Mouse (Mus musculus) liver, embryonic 15.5 days (tissue): ENCODE data around the gene Setmar. TPM values are rescaled to one million over a fixed set of nuclear protein-coding genes. Genes with fewer than 3 reads are reported as not detected.
A peak's percentile ranks its signal among the peaks of the same experiment; 100 is the strongest.

ENCODE experiments used
- ATAC-seq: fragments of 200-750 bp; cut with Nextera tagmentation; 2 replicates; pipeline ENCODE4 v1.8.0; 2017; ENCODE audit warnings: moderate number of reproducible peaks, mild to moderate bottlenecking, moderate library complexity; ENCODE audit not compliant: insufficient read depth
- H3K27ac ChIP-seq: fragments of 300-500 bp; sonication (generic); replicated peaks from 2 replicates; pipeline ENCODE4 v1.5.1; 2015; ENCODE audit warnings: mild to moderate bottlenecking, inconsistent platforms
- H3K27me3 ChIP-seq: fragments of 300-500 bp; sonication (generic); 2 replicates; pipeline ENCODE4 v1.6.1; 2015; ENCODE audit warnings: mild to moderate bottlenecking, inconsistent platforms
- H3K36me3 ChIP-seq: fragments of 300-500 bp; sonication (generic); replicated peaks from 2 replicates; pipeline ENCODE4 v1.6.1; 2015; ENCODE audit warnings: moderate library complexity, mild to moderate bottlenecking, inconsistent platforms
- H3K4me1 ChIP-seq: fragments of 300-500 bp; sonication (generic); replicated peaks from 2 replicates; pipeline ENCODE4 v1.6.1; 2015; ENCODE audit warnings: inconsistent platforms
- H3K4me2 ChIP-seq: fragments of 300-500 bp; sonication (generic); 2 replicates; pipeline ENCODE4 v1.6.1; 2015; ENCODE audit warnings: moderate library complexity, mild to moderate bottlenecking, inconsistent platforms
- H3K4me3 ChIP-seq: fragments of 300-500 bp; sonication (generic); replicated peaks from 2 replicates; pipeline ENCODE4 v1.5.1; 2015; ENCODE audit warnings: mild to moderate bottlenecking, inconsistent platforms
- H3K9ac ChIP-seq: fragments of 300-500 bp; sonication (generic); 2 replicates; pipeline ENCODE4 v1.6.1; 2015; ENCODE audit warnings: moderate library complexity, mild to moderate bottlenecking, inconsistent platforms
- H3K9me3 ChIP-seq: fragments of 300-500 bp; sonication (generic); replicated peaks from 2 replicates; pipeline ENCODE4 v1.6.1; 2016; ENCODE audit warnings: inconsistent platforms
- WGBS: fragments of 180-500 bp; shearing (Covaris S2); methylation state at CpG from one replicate; pipeline ENCODE4 v1.1.7; 2015; ENCODE audit warnings: mixed read lengths; ENCODE audit not compliant: insufficient replicate concordance; 5-methylcytosine and 5-hydroxymethylcytosine counted together
- polyA plus RNA-seq: library from polyadenylated mRNA; unstranded; fragments of >200 nt; fragmentation: Nextera tagmentation; extraction: Ambion mirVana; gene quantifications from 2 replicates; pipeline ENCODE4 v1.2.1, GENCODE M21; 2015

The Setmar gene
- polyA plus RNA-seq, 1 experiment from 2014 or later = 1.7 TPM

- Histone ChIP-seq H3K27ac (no peak overlapping the region), H3K9me3 (no peaks in the 10 kb centered on the region), H3K4me1 (no peaks in the 10 kb centered on the region), H3K9ac (no peak overlapping the region), H3K36me3 (no peaks in the 10 kb centered on the region), H3K4me2 (no peak overlapping the region), H3K27me3 (no peaks in the 10 kb centered on the region), H3K4me3 (no peak overlapping the region)
- WGBS = 73% methylated on average over 7 of the region's 7 CpGs
- ATAC-seq = no peak
These were observed 11.0 kb downstream of the Setmar start for GRCm38 (mm10) chr6:108075857-108076256.

- no peaks in the 10 kb centered on the region for H3K36me3 ChIP-seq
- no peaks in the 10 kb centered on the region for H3K27me3 ChIP-seq
- H3K27ac ChIP-seq = no peak overlapping the region
- no peak overlapping the region for H3K9ac ChIP-seq
- H3K9me3 ChIP-seq = no peaks in the 10 kb centered on the region
- H3K4me3 ChIP-seq = no peak overlapping the region
- H3K4me2 ChIP-seq = no peak overlapping the region
- ATAC-seq = no peak
- WGBS = 50% methylated on average over 1 of the region's 1 CpGs
- H3K4me1 ChIP-seq = no peaks in the 10 kb centered on the region
These were observed 26.5 kb downstream of the Setmar start for GRCm38 (mm10) chr6:108091296-108091695.

- Histone ChIP-seq H3K4me1 (no peaks in the 10 kb centered on the region), H3K36me3 (no peaks in the 10 kb centered on the region), H3K27ac (no peak overlapping the region), H3K4me3 (no peak overlapping the region), H3K4me2 (no peak overlapping the region), H3K27me3 (no peaks in the 10 kb centered on the region), H3K9ac (no peak overlapping the region), H3K9me3 (no peaks in the 10 kb centered on the region)
- ATAC-seq = no peak
- 65% methylated on average over 3 of the region's 3 CpGs for WGBS
These were observed 27.8 kb downstream of the Setmar start for GRCm38 (mm10) chr6:108092646-108093045.

- no peak overlapping the region for H3K9ac ChIP-seq
- H3K9me3 ChIP-seq = no peaks in the 10 kb centered on the region
- H3K4me1 ChIP-seq = no peaks in the 10 kb centered on the region
- H3K4me2 ChIP-seq = no peak overlapping the region
- ATAC-seq = no peak
- H3K4me3 ChIP-seq = no peak overlapping the region
- WGBS = 60% methylated on average over 3 of the region's 3 CpGs
- no peaks in the 10 kb centered on the region for H3K27me3 ChIP-seq
- H3K27ac ChIP-seq = no peak overlapping the region
- H3K36me3 ChIP-seq = no peaks in the 10 kb centered on the region
These were observed 28.6 kb downstream of the Setmar start for GRCm38 (mm10) chr6:108093449-108093848.

GRCm38 (mm10) chr6:108095445-108095844, 30.6 kb downstream of the Setmar start:
- Histone ChIP-seq H3K4me2 (no peak overlapping the region), H3K9ac (no peak overlapping the region), H3K4me1 (no peaks in the 10 kb centered on the region), H3K36me3 (no peaks in the 10 kb centered on the region), H3K27me3 (no peaks in the 10 kb centered on the region), H3K27ac (no peak overlapping the region), H3K4me3 (no peak overlapping the region), H3K9me3 (no peaks in the 10 kb centered on the region)
- no peak for ATAC-seq
- 71% methylated on average over 5 of the region's 5 CpGs for WGBS

GRCm38 (mm10) chr6:108098171-108098845, 33.5 kb downstream of the Setmar start:
- Histone ChIP-seq H3K9ac (no peak overlapping the region), H3K4me3 (no peak overlapping the region), H3K36me3 (no peaks in the 10 kb centered on the region), H3K27ac (no peak overlapping the region), H3K27me3 (no peaks in the 10 kb centered on the region), H3K4me1 (0 out of 2 replicates have a peak, but pooled peaks cover 4% of the 10 kb centered on the region), H3K9me3 (no peaks in the 10 kb centered on the region), H3K4me2 (no peak overlapping the region)
- no peak for ATAC-seq
- WGBS = 6% methylated on average over 9 of the region's 9 CpGs

- Histone ChIP-seq H3K4me3 (no peak overlapping the region), H3K27me3 (no peaks in the 10 kb centered on the region), H3K27ac (no peak overlapping the region), H3K4me2 (no peak overlapping the region), H3K4me1 (0 out of 2 replicates have a peak, but pooled peaks cover 6% of the 10 kb centered on the region), H3K36me3 (no peaks in the 10 kb centered on the region), H3K9ac (no peak overlapping the region), H3K9me3 (no peaks in the 10 kb centered on the region)
- ATAC-seq = no peak
- WGBS = 61% methylated on average over 3 of the region's 3 CpGs
These were observed 34.0 kb downstream of the Setmar start for GRCm38 (mm10) chr6:108098846-108099217.

- 0 out of 2 replicates have a peak, but pooled peaks cover 6% of the 10 kb centered on the region for H3K4me1 ChIP-seq
- WGBS = 70% methylated on average over 10 of the region's 10 CpGs
- peak; percentile 52 for ATAC-seq
- H3K27ac ChIP-seq = 0 out of 2 replicates have a peak overlapping the region, but pooled peaks have one; percentile 24
- no peak overlapping the region for H3K4me2 ChIP-seq
- no peaks in the 10 kb centered on the region for H3K9me3 ChIP-seq
- H3K36me3 ChIP-seq = no peaks in the 10 kb centered on the region
- H3K27me3 ChIP-seq = no peaks in the 10 kb centered on the region
- H3K9ac ChIP-seq = no peak overlapping the region
- no peak overlapping the region for H3K4me3 ChIP-seq
These were observed 37.3 kb downstream of the Setmar start for GRCm38 (mm10) chr6:108101936-108102830.

GRCm38 (mm10) chr6:108107376-108107775, 42.5 kb downstream of the Setmar start:
- Histone ChIP-seq H3K4me3 (no peak overlapping the region), H3K36me3 (no peaks in the 10 kb centered on the region), H3K27me3 (no peaks in the 10 kb centered on the region), H3K9ac (no peak overlapping the region), H3K4me1 (0 out of 2 replicates have a peak, but pooled peaks cover 6% of the 10 kb centered on the region), H3K27ac (no peak overlapping the region), H3K4me2 (no peak overlapping the region), H3K9me3 (no peaks in the 10 kb centered on the region)
- ATAC-seq = no peak

GRCm38 (mm10) chr6:108110336-108110735, 45.5 kb downstream of the Setmar start:
- no peak overlapping the region for H3K4me2 ChIP-seq
- no peak overlapping the region for H3K27ac ChIP-seq
- no peak overlapping the region for H3K4me3 ChIP-seq
- no peaks in the 10 kb centered on the region for H3K9me3 ChIP-seq
- no peak for ATAC-seq
- H3K9ac ChIP-seq = no peak overlapping the region
- WGBS = 56% methylated on average over 4 of the region's 4 CpGs
- no peaks in the 10 kb centered on the region for H3K27me3 ChIP-seq
- no peaks in the 10 kb centered on the region for H3K36me3 ChIP-seq
- H3K4me1 ChIP-seq = no peaks in the 10 kb centered on the region

- no peaks in the 10 kb centered on the region for H3K27me3 ChIP-seq
- no peak overlapping the region for H3K9ac ChIP-seq
- H3K9me3 ChIP-seq = no peaks in the 10 kb centered on the region
- no peak overlapping the region for H3K27ac ChIP-seq
- no peak for ATAC-seq
- H3K4me2 ChIP-seq = no peak overlapping the region
- no peaks in the 10 kb centered on the region for H3K36me3 ChIP-seq
- no peak overlapping the region for H3K4me3 ChIP-seq
- no peaks in the 10 kb centered on the region for H3K4me1 ChIP-seq
These were observed 46.8 kb downstream of the Setmar start for GRCm38 (mm10) chr6:108111693-108112092.
